Mouse (Mus musculus) kidney, postnatal 10 days (tissue): ENCODE measurements around the gene Ccdc77.
"Not testable (repeated sequence)": the region's sequence is repeated elsewhere in the genome, so short reads cannot be mapped to it uniquely, and the experiment has no call there.

ENCODE experiments used
- DNase-seq: peaks from one replicate; pipeline ENCODE4 v3.0.0; 2021; ENCODE audit warnings: mixed read lengths

Gene Ccdc77

GRCm38 (mm10) chr6:120309338-120309737 lies 54.8 kb downstream of the Ccdc77 start:
- no peak for DNase-seq

GRCm38 (mm10) chr6:120306859-120307594 lies 57.1 kb downstream of the Ccdc77 start:
- DNase-seq = no peak

GRCm38 (mm10) chr6:120302755-120303316 lies 61.3 kb downstream of the Ccdc77 start:
- DNase-seq = peak; percentile 34

GRCm38 (mm10) chr6:120301137-120301536 lies 63.0 kb downstream of the Ccdc77 start:
- peak; percentile 72 for DNase-seq

- DNase-seq = not testable (repeated sequence)
Measured at GRCm38 (mm10) chr6:120296589-120296988, 67.6 kb downstream of the Ccdc77 start.

GRCm38 (mm10) chr6:120294785-120295133 lies 69.4 kb downstream of the Ccdc77 start:
- peak; percentile 87 for DNase-seq

GRCm38 (mm10) chr6:120294056-120294784 lies 70.0 kb downstream of the Ccdc77 start, which contains the start of the genes D330020A13Rik and B4galnt3:
Gene D330020A13Rik (plus strand): TSS chr6:120294364.
Gene B4galnt3 (minus strand): TSS chr6:120294559.
- peak; percentile 70 for DNase-seq

- no peak for DNase-seq
Measured at GRCm38 (mm10) chr6:120291396-120292009, 72.7 kb downstream of the Ccdc77 start.

- no peak for DNase-seq
Measured at GRCm38 (mm10) chr6:120289430-120289829, 74.7 kb downstream of the Ccdc77 start.

- no peak for DNase-seq
Measured at GRCm38 (mm10) chr6:120288541-120288940, 75.6 kb downstream of the Ccdc77 start.

- DNase-seq = no peak
Measured at GRCm38 (mm10) chr6:120287279-120287678, 76.9 kb downstream of the Ccdc77 start.

GRCm38 (mm10) chr6:120276874-120277449 lies 87.2 kb downstream of the Ccdc77 start:
- DNase-seq = no peak

- no peak for DNase-seq
Measured at GRCm38 (mm10) chr6:120275301-120275700, 88.9 kb downstream of the Ccdc77 start.

GRCm38 (mm10) chr6:120274887-120275286 lies 89.3 kb downstream of the Ccdc77 start:
- no peak for DNase-seq
